Mouse (Mus musculus) kidney, adult 2 months (tissue): ENCODE measurements around the gene Syne1.

ENCODE experiments used
- CTCF ChIP-seq: fragments of 200-500 bp; conservative IDR thresholded peaks from 2 replicates; pipeline ENCODE4 v1.5.1; 2011; ENCODE audit warnings: low read depth, mild to moderate bottlenecking, control low read depth, low read length, moderate library complexity, mixed read lengths; ENCODE audit not compliant: insufficient read depth, insufficient read length
- POLR2A ChIP-seq: fragments of 200-500 bp; IDR thresholded peaks from one replicate; pipeline ENCODE4 v1.6.1; 2011; ENCODE audit warnings: low read depth, low read length, control low read depth

DNA sequence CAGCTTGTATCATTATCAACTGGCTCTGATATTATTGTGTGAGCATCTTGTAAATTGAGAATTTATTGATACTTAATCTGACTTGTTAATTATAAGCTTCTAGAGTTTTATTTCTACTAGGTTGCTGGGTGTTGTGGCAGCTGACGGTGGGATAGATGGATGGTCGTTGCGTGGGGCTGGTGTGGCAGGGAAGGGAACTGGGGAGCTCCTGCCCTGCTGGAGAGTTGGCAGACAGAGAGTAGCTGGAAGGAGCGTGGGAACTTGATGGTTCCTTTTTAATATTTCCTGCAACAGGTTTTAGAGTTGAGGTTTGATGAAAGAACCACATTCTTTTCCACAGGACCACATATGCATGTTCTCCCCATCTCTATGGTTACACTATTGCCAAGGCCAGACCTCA lies 311.6 kb downstream of the Syne1 start:
- TF ChIP-seq CTCF: no peak
- TF ChIP-seq POLR2A: no peak
